Mouse (Mus musculus) embryonic stem cell, embryonic (primary cell): Measurements from ENCODE around the gene Ddx19b.

Experiments
- CTCF ChIA-PET, 4 experiments: fragments of 300-600 bp in 2 of 4; fragments of 350-600 bp in 2 of 4; sonication (Branson Sonifier 250); formaldehyde crosslinking; loops; one replicate each; lab custom pipeline; 2022; ENCODE audit warnings: inconsistent platforms in 2 of 4; lab: Charles Lee
- POLR2A ChIA-PET, 4 experiments: fragments of 300-600 bp in 2 of 4; fragments of 350-600 bp in 2 of 4; sonication (Branson Sonifier 250); formaldehyde crosslinking; loops; one replicate each; lab custom pipeline; 2022; ENCODE audit warnings: antibody characterized with exemption in 4 of 4, inconsistent platforms in 1 of 4; lab: Charles Lee

Ddx19b gene

GRCm38 (mm10) chr8:111053827-111054518, 22.4 kb upstream of the Ddx19b start:
- POLR2A ChIA-PET: interaction anchor here (0.9 to 26.4 kb wide), 18 partner anchors 8 to 245 kb away, joined by 3 to 766 read pairs (median 5); partner anchors contain the start of genes Aars (in 3 of the 4), Ddx19b (in 2 of the 4), Cog4 (in 1 of the 4) and Sf3b3 (in 1 of the 4)
- CTCF ChIA-PET: interaction anchor here in 1 of 4 experiments (1.0 kb wide), 1 partner anchor 27 kb away, joined by 3 read pairs; no protein-coding TSS in a partner anchor

GRCm38 (mm10) chr8:111049106-111049505, 17.6 kb upstream of the Ddx19b start:
- CTCF ChIA-PET: interaction anchor here (0.7 to 1.3 kb wide), 8 partner anchors 14 to 884 kb away, joined by 3 to 7 read pairs (median 4); partner anchors contain the start of genes Ddx19b (in 1 of the 4) and Tmem231 (in 1 of the 4)

GRCm38 (mm10) chr8:111048694-111049093, 17.1 kb upstream of the Ddx19b start:
- CTCF ChIA-PET: interaction anchor here (0.6 to 1.3 kb wide), 10 partner anchors 13 to 885 kb away, joined by 3 to 7 read pairs (median 4); partner anchors contain the start of genes Ddx19b (in 2 of the 4) and Tmem231 (in 1 of the 4)
- POLR2A ChIA-PET: interaction anchor here (0.7 to 26.4 kb wide), 18 partner anchors 2 to 846 kb away, joined by 3 to 766 read pairs (median 4); partner anchors contain the start of genes Aars (in 2 of the 4), Ddx19b (in 2 of the 4), Exosc6 (in 2 of the 4) and Cog4 (in 1 of the 4)

More at GRCm38 (mm10) chr8:111049106-111049505, 17.6 kb upstream of the Ddx19b start:
- POLR2A ChIA-PET: interaction anchor here (0.7 to 26.4 kb wide), 18 partner anchors 1 to 528 kb away, joined by 3 to 766 read pairs (median 4); partner anchors contain the start of genes Aars (in 2 of the 4), Ddx19b (in 2 of the 4), Cog4 (in 1 of the 4) and Exosc6 (in 1 of the 4)

- ChIA-PET CTCF (interaction anchor here (0.5 to 2.5 kb wide), 8 partner anchors 10 to 295 kb away, joined by 3 to 8 read pairs (median 4); partner anchors contain the start of genes Aars (in 1 of the 4) and Exosc6 (in 1 of the 4)), POLR2A (interaction anchor here in 3 of 4 experiments (0.5 to 26.4 kb wide), 18 partner anchors 5 to 237 kb away, joined by 3 to 766 read pairs (median 4); partner anchors contain the start of genes Exosc6 (in 3 of the 3), Aars (in 2 of the 3) and Ddx19b (in 2 of the 3))
Measured at GRCm38 (mm10) chr8:111044003-111044734, 12.6 kb upstream of the Ddx19b start.

GRCm38 (mm10) chr8:111042546-111042945, 11.0 kb upstream of the Ddx19b start:
- POLR2A ChIA-PET: interaction anchor here (0.9 to 26.4 kb wide), 12 partner anchors 4 to 228 kb away, joined by 3 to 766 read pairs (median 7); partner anchors contain the start of genes Exosc6 (in 4 of the 4), Ddx19b (in 3 of the 4), Aars (in 2 of the 4) and Cog4 (in 1 of the 4)
- CTCF ChIA-PET: interaction anchor here in 3 of 4 experiments (0.6 to 2.5 kb wide), 5 partner anchors 9 to 15 kb away, joined by 3 to 8 read pairs (median 4); partner anchors contain the start of gene Exosc6 (in 2 of the 3)

GRCm38 (mm10) chr8:111036591-111036990, 5.0 kb upstream of the Ddx19b start:
- CTCF ChIA-PET: interaction anchor here in 1 of 4 experiments (2.1 kb wide), 1 partner anchor 20 kb away, joined by 8 read pairs; the partner anchor contains the start of gene Exosc6

GRCm38 (mm10) chr8:111034276-111034675, 2.7 kb upstream of the Ddx19b start:
- ChIA-PET CTCF (interaction anchor here in 3 of 4 experiments (0.8 to 2.5 kb wide), 4 partner anchors 9 to 22 kb away, joined by 3 to 13 read pairs (median 6); partner anchors contain the start of gene Exosc6 (in 2 of the 3)), POLR2A (interaction anchor here (0.6 to 26.3 kb wide), 106 partner anchors 9 to 614 kb away, joined by 3 to 766 read pairs (median 5); partner anchors contain the start of genes Ddx19a (in 4 of the 4), Exosc6 (in 4 of the 4), Cog4 (in 3 of the 4) and Rfwd3 (in 3 of the 4))

More at GRCm38 (mm10) chr8:111036591-111036990, 5.0 kb upstream of the Ddx19b start:
- POLR2A ChIA-PET: interaction anchor here (0.6 to 26.3 kb wide), 16 partner anchors 9 to 261 kb away, joined by 3 to 766 read pairs (median 6); partner anchors contain the start of genes Exosc6 (in 3 of the 4), Cog4 (in 1 of the 4), Pdpr (in 1 of the 4) and Sf3b3 (in 1 of the 4)

GRCm38 (mm10) chr8:111033482-111034215, 2.1 kb upstream of the Ddx19b start:
- ChIA-PET POLR2A (interaction anchor here (0.5 to 26.3 kb wide), 150 partner anchors 8 to 987 kb away, joined by 3 to 766 read pairs (median 4); partner anchors contain the start of genes Ddx19a (in 4 of the 4), Exosc6 (in 4 of the 4), Cog4 (in 3 of the 4) and Rfwd3 (in 3 of the 4)), CTCF (interaction anchor here (0.6 to 2.5 kb wide), 6 partner anchors 9 to 114 kb away, joined by 3 to 13 read pairs (median 4); partner anchors contain the start of genes Exosc6 (in 2 of the 4) and St3gal2 (in 1 of the 4))

GRCm38 (mm10) chr8:111032916-111033315, 1.4 kb upstream of the Ddx19b start, which contains the start of gene Aars:
Gene Aars, plus strand, starts transcription at chr8:111033144.
- ChIA-PET CTCF (interaction anchor here in 3 of 4 experiments (1.4 to 2.5 kb wide), 3 partner anchors 12 to 23 kb away, joined by 3 to 13 read pairs (median 8); partner anchors contain the start of gene Exosc6 (in 2 of the 3)), POLR2A (interaction anchor here (0.5 to 26.3 kb wide), 119 partner anchors 8 to 988 kb away, joined by 3 to 766 read pairs (median 5); partner anchors contain the start of genes Exosc6 (in 4 of the 4), Cog4 (in 3 of the 4), Ddx19a (in 3 of the 4) and Sf3b3 (in 3 of the 4))

- ChIA-PET CTCF (no interaction called here), POLR2A (interaction anchor here in 3 of 4 experiments (0.7 to 26.3 kb wide), 9 partner anchors 9 to 184 kb away, joined by 3 to 766 read pairs (median 7); partner anchors contain the start of genes Exosc6 (in 2 of the 3), Cog4 (in 1 of the 3) and Sf3b3 (in 1 of the 3))
Measured at GRCm38 (mm10) chr8:111030045-111030444, 1.5 kb downstream of the Ddx19b start.

GRCm38 (mm10) chr8:111029589-111029988, 2.0 kb downstream of the Ddx19b start:
- ChIA-PET POLR2A (interaction anchor here in 2 of 4 experiments (0.7 to 26.3 kb wide), 7 partner anchors 9 to 182 kb away, joined by 3 to 766 read pairs (median 6); partner anchors contain the start of gene Exosc6 (in 2 of the 2)), CTCF (no interaction called here)

GRCm38 (mm10) chr8:111027391-111027937, 4.1 kb downstream of the Ddx19b start:
- POLR2A ChIA-PET: interaction anchor here (0.5 to 26.3 kb wide), 27 partner anchors 8 to 273 kb away, joined by 3 to 766 read pairs (median 4); partner anchors contain the start of genes Exosc6 (in 3 of the 4), Ddx19a (in 2 of the 4), Il34 (in 1 of the 4) and Rfwd3 (in 1 of the 4)
- CTCF ChIA-PET: interaction anchor here in 3 of 4 experiments (0.6 to 1.1 kb wide), 5 partner anchors 15 to 141 kb away, joined by 3 to 8 read pairs (median 4); partner anchors contain the start of gene Exosc6 (in 1 of the 3)

GRCm38 (mm10) chr8:111026609-111027008, 4.9 kb downstream of the Ddx19b start:
- POLR2A ChIA-PET: interaction anchor here (0.7 to 26.3 kb wide), 11 partner anchors 9 to 179 kb away, joined by 3 to 766 read pairs (median 7); partner anchors contain the start of genes Exosc6 (in 2 of the 4) and Ddx19a (in 1 of the 4)
- CTCF ChIA-PET: interaction anchor here in 1 of 4 experiments (0.7 kb wide), 1 partner anchor 16 kb away, joined by 8 read pairs; no protein-coding TSS in a partner anchor

- CTCF ChIA-PET: interaction anchor here in 1 of 4 experiments (0.8 kb wide), 1 partner anchor 261 kb away, joined by 3 read pairs; no protein-coding TSS in a partner anchor
Measured at GRCm38 (mm10) chr8:111010230-111010991, 21.1 kb downstream of the Ddx19b start.

More at GRCm38 (mm10) chr8:111010230-111010991, 21.1 kb downstream of the Ddx19b start:
- POLR2A ChIA-PET: interaction anchor here in 2 of 4 experiments (0.6 to 4.7 kb wide), 6 partner anchors 22 to 1181 kb away, joined by 3 to 24 read pairs (median 3); partner anchors contain the start of genes Aars (in 1 of the 2) and Ddx19b (in 1 of the 2)
